Mouse (Mus musculus) liver, adult (tissue): ENCODE measurements around the gene Pou2f1.

Source experiments
- GATA4 ChIP-seq: IDR thresholded peaks from 2 replicates; pipeline ENCODE4 v1.6.1; 2014; ENCODE audit warnings: mild to moderate bottlenecking, low read length; ENCODE audit not compliant: insufficient replicate concordance

Pou2f1 gene

GRCm38 (mm10) chr1:166016306-166016705 lies 13.8 kb upstream of the Pou2f1 start:
- TF ChIP-seq GATA4, result no peak

GRCm38 (mm10) chr1:166014530-166014929 lies 12.1 kb upstream of the Pou2f1 start:
- no peak for TF ChIP-seq GATA4

- no peak for TF ChIP-seq GATA4
Measured at GRCm38 (mm10) chr1:166010106-166010505, 7.6 kb upstream of the Pou2f1 start.

- TF ChIP-seq GATA4, result no peak
Measured at GRCm38 (mm10) chr1:166008634-166009350, 6.3 kb upstream of the Pou2f1 start.

- TF ChIP-seq GATA4, result no peak
Measured at GRCm38 (mm10) chr1:166007026-166007425, 4.5 kb upstream of the Pou2f1 start.

- no peak for TF ChIP-seq GATA4
Measured at GRCm38 (mm10) chr1:166003181-166004022, 924 bp upstream of the Pou2f1 start.

- no peak for TF ChIP-seq GATA4
Measured at GRCm38 (mm10) chr1:166001904-166002489, 481 bp downstream of the Pou2f1 start.

- TF ChIP-seq GATA4, result no peak
Measured at GRCm38 (mm10) chr1:166001121-166001903, 1.2 kb downstream of the Pou2f1 start.

GRCm38 (mm10) chr1:166000601-166001120 lies 1.8 kb downstream of the Pou2f1 start:
- TF ChIP-seq GATA4, result no peak

- no peak for TF ChIP-seq GATA4
Measured at GRCm38 (mm10) chr1:165999709-166000108, 2.8 kb downstream of the Pou2f1 start.

- no peak for TF ChIP-seq GATA4
Measured at GRCm38 (mm10) chr1:165995661-165996055, 6.8 kb downstream of the Pou2f1 start.

GRCm38 (mm10) chr1:165994279-165994678 lies 8.2 kb downstream of the Pou2f1 start:
- TF ChIP-seq GATA4, result no peak

GRCm38 (mm10) chr1:165993270-165994156 lies 9.0 kb downstream of the Pou2f1 start:
- TF ChIP-seq GATA4, result no peak

GRCm38 (mm10) chr1:165988536-165988935 lies 13.9 kb downstream of the Pou2f1 start:
- TF ChIP-seq GATA4, result no peak
